ENCODE assay signal across 12 mouse cellular contexts in genomic region chr6:145759432-145759831, GRCm38 (mm10).
"Had no signal": no experiment of that assay in that cellular context is flagged by ENCODE, and none has a peak within 500 bp of the region (broad histone marks: within the 10 kb centered on the region; RNA-seq: fewer than 3 reads in every experiment).

No protein-coding gene starts in this region.

- H3K4me2 ChIP-seq: limb, embryonic 15.5 days; midbrain, embryonic 12.5 days; neural tube, embryonic 13.5 days; stomach, embryonic 15.5 days had no signal

- H3K4me1 ChIP-seq: midbrain, embryonic 12.5 days had no signal

- H3K27me3 ChIP-seq: limb, embryonic 15.5 days; midbrain, embryonic 12.5 days; neural tube, embryonic 13.5 days; stomach, embryonic 15.5 days had no signal

- H3K4me3 ChIP-seq: limb, embryonic 15.5 days; midbrain, embryonic 12.5 days; neural tube, embryonic 13.5 days; stomach, embryonic 15.5 days had no signal

- H3K36me3 ChIP-seq: limb, embryonic 15.5 days; midbrain, embryonic 12.5 days; neural tube, embryonic 13.5 days; stomach, embryonic 15.5 days had no signal

- H3K9ac ChIP-seq: limb, embryonic 15.5 days; midbrain, embryonic 12.5 days; neural tube, embryonic 13.5 days; stomach, embryonic 15.5 days had no signal

- H3K27ac ChIP-seq: kidney, postnatal 0 days; limb, embryonic 15.5 days; midbrain, embryonic 12.5 days; neural tube, embryonic 13.5 days; stomach, embryonic 15.5 days had no signal

- ATAC-seq: midbrain, embryonic 16.5 days had no signal

- H3K9me3 ChIP-seq: limb, embryonic 15.5 days; midbrain, embryonic 12.5 days; neural tube, embryonic 13.5 days; stomach, embryonic 15.5 days had no signal

- DNase-seq: kidney, postnatal 36 days; layer of hippocampus, adult 9-11 months; layer of hippocampus, postnatal 36 days; lung, adult 18-20 months; right cerebral cortex, postnatal 14 days; thymus, adult 2 months had no signal
